Mouse (Mus musculus) embryonic facial prominence, embryonic 11.5 days (tissue): Measurements from ENCODE around the gene Agbl4. TPM values are rescaled to one million over a fixed set of nuclear protein-coding genes. Genes with fewer than 3 reads are reported as not detected.

Source experiments
- ATAC-seq: fragments of 200-750 bp; cut with Nextera tagmentation; replicated peaks from 2 replicates; pipeline ENCODE4 v1.8.0; 2017; ENCODE audit warnings: low read depth; ENCODE audit not compliant: insufficient number of reproducible peaks, low FRiP score, low TSS enrichment
- DNase-seq: peaks from one replicate; pipeline ENCODE4 v3.0.0-alpha.2; 2015; ENCODE audit warnings: low spot score
- H3K27ac ChIP-seq: fragments of 300-500 bp; sonication (generic); replicated peaks from 2 replicates; pipeline ENCODE4 v1.5.1; 2014; ENCODE audit warnings: mild to moderate bottlenecking, low read depth, low read length, control low read depth
- H3K27me3 ChIP-seq: fragments of 300-500 bp; sonication (generic); 2 replicates; pipeline ENCODE4 v1.6.1; 2014; ENCODE audit warnings: mild to moderate bottlenecking, low read length, moderate library complexity, mixed read lengths; ENCODE audit not compliant: control insufficient read depth, insufficient read depth
- H3K36me3 ChIP-seq: fragments of 300-500 bp; sonication (generic); replicated peaks from 2 replicates; pipeline ENCODE4 v1.6.1; 2014; ENCODE audit warnings: low read depth, mild to moderate bottlenecking, low read length, moderate library complexity, mixed read lengths; ENCODE audit not compliant: control insufficient read depth, insufficient read depth
- H3K4me1 ChIP-seq: fragments of 300-500 bp; sonication (generic); 2 replicates; pipeline ENCODE4 v1.6.1; 2014; ENCODE audit warnings: low read length, mixed read lengths; ENCODE audit not compliant: control insufficient read depth, insufficient read depth
- H3K4me2 ChIP-seq: fragments of 300-500 bp; sonication (generic); 2 replicates; pipeline ENCODE4 v1.6.1; 2014; ENCODE audit warnings: low read depth, mild to moderate bottlenecking, control low read depth, low read length, moderate library complexity
- H3K4me3 ChIP-seq: fragments of 300-500 bp; sonication (generic); 2 replicates; pipeline ENCODE4 v1.5.1; 2014; ENCODE audit warnings: low read depth, low read length, control low read depth
- H3K9ac ChIP-seq: fragments of 300-500 bp; sonication (generic); replicated peaks from 2 replicates; pipeline ENCODE4 v1.6.1; 2014; ENCODE audit warnings: mild to moderate bottlenecking, control low read depth, low read length
- H3K9me3 ChIP-seq: fragments of 300-500 bp; sonication (generic); replicated peaks from 2 replicates; pipeline ENCODE4 v1.6.1; 2016; ENCODE audit warnings: mild to moderate bottlenecking, low read length, inconsistent platforms, mixed read lengths; ENCODE audit not compliant: control insufficient read depth
- WGBS: fragments of 180-500 bp; shearing (Covaris S2); extraction: QIAGEN DNeasy Blood & Tissue Kit; methylation state at CpG from one replicate; pipeline ENCODE4 v1.1.7; 2014; 5-methylcytosine and 5-hydroxymethylcytosine counted together
- polyA plus RNA-seq: library from polyadenylated mRNA; unstranded; fragments of >200 nt; fragmentation: Nextera tagmentation; extraction: Ambion mirVana; gene quantifications from 2 replicates; pipeline ENCODE4 v1.2.1, GENCODE M21; 2014

Gene Agbl4
- polyA plus RNA-seq, 1 experiment from 2014 or later = 0.98 TPM

DNA sequence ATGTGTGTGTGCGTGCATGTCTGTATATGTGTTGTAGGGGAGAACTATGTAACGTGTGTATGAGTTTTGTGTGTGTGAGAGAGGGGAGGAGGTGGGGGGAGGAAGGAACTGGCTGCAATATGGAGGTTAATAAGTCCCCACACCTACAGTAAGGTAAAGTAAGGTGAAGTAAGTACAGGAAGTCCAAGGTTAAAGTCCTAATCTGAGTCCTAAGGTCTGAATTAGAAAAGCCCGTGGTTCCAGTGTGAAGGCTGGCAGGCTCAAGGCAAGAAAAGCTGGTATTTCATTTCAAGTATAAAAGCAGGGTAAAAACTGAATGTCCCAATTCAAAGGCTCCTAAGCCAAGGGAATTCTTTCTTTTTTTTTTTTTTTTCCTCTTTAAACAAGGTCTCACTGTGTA, 980.6 kb downstream of the Agbl4 start:
- 79% methylated on average over 3 of the region's 3 CpGs for WGBS
- DNase-seq = no peak
- no peak overlapping the region for H3K4me3 ChIP-seq
- H3K9me3 ChIP-seq = no peaks in the 10 kb centered on the region
- no peak overlapping the region for H3K4me2 ChIP-seq
- H3K27ac ChIP-seq = no peak overlapping the region
- no peak overlapping the region for H3K9ac ChIP-seq
- no peaks in the 10 kb centered on the region for H3K27me3 ChIP-seq
- no peaks in the 10 kb centered on the region for H3K36me3 ChIP-seq
- no peaks in the 10 kb centered on the region for H3K4me1 ChIP-seq
- ATAC-seq = no peak

DNA sequence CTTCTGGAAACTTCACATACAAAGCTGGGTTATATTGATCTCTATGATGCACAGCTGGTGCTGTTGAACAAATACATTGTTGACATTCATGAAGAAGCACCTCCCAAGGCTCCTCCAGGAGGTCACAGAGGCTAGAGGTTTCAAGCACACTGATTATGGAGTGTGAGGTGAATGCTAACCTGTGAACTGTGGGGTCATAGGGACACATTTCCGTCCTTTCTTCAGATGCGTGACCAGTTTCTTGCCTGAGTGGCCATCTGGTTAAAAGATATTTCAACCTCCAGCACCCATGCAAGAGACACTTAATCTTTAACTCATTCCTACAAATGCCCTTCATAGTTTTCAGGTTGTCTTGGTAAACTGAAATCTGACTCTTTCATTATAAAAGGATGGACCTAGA, 985.6 kb downstream of the Agbl4 start:
- Histone ChIP-seq H3K4me3 (no peak overlapping the region), H3K4me2 (no peak overlapping the region), H3K27ac (no peak overlapping the region), H3K27me3 (no peaks in the 10 kb centered on the region), H3K4me1 (no peaks in the 10 kb centered on the region), H3K9me3 (no peaks in the 10 kb centered on the region), H3K36me3 (no peaks in the 10 kb centered on the region), H3K9ac (no peak overlapping the region)
- ATAC-seq (no peak), DNase-seq (no peak)
- 81% methylated on average over 2 of the region's 2 CpGs for WGBS

DNA sequence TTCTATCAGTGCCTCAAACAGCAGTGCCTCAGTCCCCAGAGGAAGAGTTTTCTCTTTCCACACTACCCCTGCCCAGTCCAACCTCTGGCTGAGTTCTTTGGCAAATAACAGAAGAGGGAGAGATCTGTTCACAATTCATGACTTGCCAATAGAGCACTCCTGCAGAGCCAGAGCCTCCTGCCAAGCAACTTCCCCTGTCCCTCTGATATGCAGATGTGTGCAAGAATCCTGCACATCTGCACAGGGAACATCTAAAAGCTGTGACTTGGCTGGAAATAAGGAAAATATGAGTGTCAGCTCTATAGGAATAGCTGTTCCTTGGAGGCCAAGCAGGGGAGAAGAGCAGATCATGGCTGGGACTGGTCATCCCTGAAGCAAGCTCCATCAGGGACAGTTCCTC, 993.3 kb downstream of the Agbl4 start:
- Histone ChIP-seq H3K4me3 (no peak overlapping the region), H3K27ac (no peak overlapping the region), H3K9ac (no peak overlapping the region), H3K9me3 (no peaks in the 10 kb centered on the region), H3K4me1 (no peaks in the 10 kb centered on the region), H3K4me2 (no peak overlapping the region), H3K36me3 (no peaks in the 10 kb centered on the region), H3K27me3 (no peaks in the 10 kb centered on the region)
- DNase-seq (no peak), ATAC-seq (no peak)

DNA sequence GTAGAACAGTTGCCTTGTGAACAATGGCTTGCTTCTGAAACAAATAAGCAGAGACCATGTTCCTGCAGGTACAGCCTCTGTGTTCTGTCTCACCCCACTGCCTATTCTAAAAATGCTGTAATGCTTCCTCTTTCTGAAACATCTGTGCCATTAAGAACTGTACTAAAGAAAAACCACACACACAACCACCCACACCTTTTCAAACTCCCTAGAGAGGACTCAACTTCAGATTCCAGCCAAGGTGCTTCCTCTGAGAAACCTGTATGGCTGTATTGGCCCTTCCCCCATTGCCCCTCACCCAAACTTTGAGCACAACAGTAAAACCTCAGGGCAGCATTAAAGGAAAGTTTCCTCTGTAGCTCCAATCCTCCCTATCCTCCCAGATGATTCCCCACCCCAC, 1002.3 kb downstream of the Agbl4 start:
- Histone ChIP-seq H3K27me3 (no peaks in the 10 kb centered on the region), H3K36me3 (no peaks in the 10 kb centered on the region), H3K4me1 (no peaks in the 10 kb centered on the region), H3K4me2 (no peak overlapping the region), H3K4me3 (no peak overlapping the region), H3K9me3 (no peaks in the 10 kb centered on the region), H3K9ac (no peak overlapping the region), H3K27ac (no peak overlapping the region)
- ATAC-seq = no peak
- no peak for DNase-seq

DNA sequence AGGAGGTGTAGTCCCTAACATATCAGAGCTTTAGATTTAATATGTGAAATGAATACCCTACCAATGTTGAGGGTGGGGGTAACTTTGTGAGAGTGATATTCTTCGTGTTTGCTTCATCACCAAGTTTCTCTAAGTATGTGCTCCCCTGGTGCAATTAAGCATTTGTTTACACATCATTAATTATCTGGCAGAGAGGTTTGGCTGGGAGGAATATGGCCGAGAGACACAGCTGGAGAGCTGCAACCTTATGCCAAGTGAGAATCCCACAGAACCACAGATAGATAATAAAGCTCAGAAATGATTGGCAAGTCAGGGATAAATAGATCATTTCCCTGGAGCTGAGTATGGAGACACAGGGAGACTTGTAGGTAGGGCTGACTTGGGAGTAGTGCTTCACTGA, 1003.2 kb downstream of the Agbl4 start:
- WGBS = 48% methylated on average over 2 of the region's 2 CpGs
- H3K27me3 ChIP-seq = no peaks in the 10 kb centered on the region
- no peak for DNase-seq
- H3K4me1 ChIP-seq = no peaks in the 10 kb centered on the region
- no peak overlapping the region for H3K27ac ChIP-seq
- no peak overlapping the region for H3K4me2 ChIP-seq
- ATAC-seq = no peak
- no peaks in the 10 kb centered on the region for H3K9me3 ChIP-seq
- no peak overlapping the region for H3K9ac ChIP-seq
- H3K36me3 ChIP-seq = no peaks in the 10 kb centered on the region
- H3K4me3 ChIP-seq = no peak overlapping the region

DNA sequence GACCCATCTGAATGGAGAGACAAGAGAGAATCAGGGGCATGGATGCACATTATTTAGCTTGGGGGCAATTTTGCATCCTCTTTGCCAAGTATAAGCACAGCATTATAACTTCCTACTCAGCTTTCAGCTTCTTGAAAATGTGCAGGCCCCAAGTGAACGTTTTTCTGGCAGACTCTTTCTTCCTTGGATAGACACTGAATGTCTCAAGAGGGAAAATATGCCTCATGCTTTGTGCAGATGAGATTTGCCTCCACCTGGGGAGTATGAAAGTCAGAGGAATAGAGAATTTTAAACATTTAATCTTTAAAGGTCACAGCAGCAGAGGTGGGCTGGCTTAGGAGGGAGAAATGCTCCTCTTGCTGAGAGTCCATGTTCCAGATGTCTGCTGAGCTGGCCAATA, 1005.8 kb downstream of the Agbl4 start:
- DNase-seq = no peak
- Histone ChIP-seq H3K36me3 (no peaks in the 10 kb centered on the region), H3K4me2 (no peak overlapping the region), H3K9ac (no peak overlapping the region), H3K4me3 (no peak overlapping the region), H3K27ac (no peak overlapping the region), H3K4me1 (no peaks in the 10 kb centered on the region), H3K27me3 (no peaks in the 10 kb centered on the region), H3K9me3 (no peaks in the 10 kb centered on the region)
- 67% methylated on average over 1 of the region's 1 CpGs for WGBS
- no peak for ATAC-seq

DNA sequence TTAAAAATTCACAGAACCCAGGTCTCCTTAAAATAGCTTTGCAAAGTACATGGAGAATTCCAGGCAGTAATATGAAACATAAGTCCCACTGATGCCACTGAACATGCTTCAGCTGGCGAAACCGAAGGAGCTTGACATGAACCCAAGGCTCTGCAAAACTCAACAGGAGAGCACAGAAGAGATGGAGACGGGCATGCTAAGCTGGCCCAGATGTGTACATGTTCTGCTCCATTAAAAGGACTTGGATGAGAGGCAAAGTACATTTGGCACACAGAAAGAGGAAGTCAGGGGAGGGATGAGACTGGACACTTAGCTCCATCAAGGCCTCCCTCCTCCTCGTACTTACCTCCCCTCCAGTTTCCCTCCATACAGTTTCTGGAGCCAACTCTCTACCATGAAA, 1013.3 kb downstream of the Agbl4 start:
- 75% methylated on average over 4 of the region's 4 CpGs for WGBS
- no peak overlapping the region for H3K4me2 ChIP-seq
- DNase-seq (no peak), ATAC-seq (no peak)
- H3K4me3 ChIP-seq = no peak overlapping the region
- no peak overlapping the region for H3K9ac ChIP-seq
- no peaks in the 10 kb centered on the region for H3K36me3 ChIP-seq
- H3K9me3 ChIP-seq = no peaks in the 10 kb centered on the region
- no peaks in the 10 kb centered on the region for H3K4me1 ChIP-seq
- H3K27ac ChIP-seq = no peak overlapping the region
- H3K27me3 ChIP-seq = no peaks in the 10 kb centered on the region

DNA sequence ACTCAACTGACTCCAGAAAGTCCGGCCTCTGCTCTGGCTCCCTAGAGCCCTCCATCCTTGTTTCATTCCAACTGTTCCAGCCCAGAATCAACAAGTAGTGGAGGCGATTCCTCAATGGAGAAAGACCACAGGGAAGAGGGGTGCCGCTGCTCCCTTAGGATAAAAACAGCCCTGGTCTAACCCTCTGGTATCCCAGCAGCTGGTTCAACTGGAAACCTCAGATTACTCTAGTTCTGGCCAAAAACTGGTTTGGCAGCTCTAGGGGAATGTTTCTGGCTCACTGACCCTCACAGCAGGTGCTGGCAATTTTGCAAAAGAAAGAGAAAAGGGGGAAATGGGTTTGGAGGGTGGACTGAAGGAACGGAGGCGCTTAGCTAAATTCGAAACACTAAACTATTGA, 1016.9 kb downstream of the Agbl4 start:
- Histone ChIP-seq H3K9ac (peak overlapping the region; percentile 94), H3K27ac (no peak overlapping the region), H3K4me1 (no peaks in the 10 kb centered on the region; the same call in 1 of the 2 replicates), H3K9me3 (no peaks in the 10 kb centered on the region), H3K27me3 (no peaks in the 10 kb centered on the region), H3K36me3 (no peaks in the 10 kb centered on the region), H3K4me3 (peak overlapping the region; percentile 89), H3K4me2 (peak overlapping the region; percentile 76)
- ATAC-seq (peak; percentile 16), DNase-seq (no peak)
- 0% methylated on average over 6 of the region's 6 CpGs for whole genome bisulfite sequencing
